Mouse (Mus musculus): ENCODE measurements around the gene Tmem50a. TPM values are rescaled to one million over a fixed set of nuclear protein-coding genes. Genes with fewer than 3 reads are reported as not detected.

Tmem50a gene
- polyA plus RNA-seq, 1 experiment from 2014 or later = 193 TPM

GRCm38 (mm10) chr4:134851876-134852275, 62.9 kb downstream of the Tmem50a start:
- DNase-seq (ENCODE audit: low spot score) (no peak), ATAC-seq (ENCODE audit: low FRiP score, low TSS enrichment) (no peak)
- Histone ChIP-seq H3K4me2 (replicated peaks; ENCODE audit: low read depth) (peak overlapping the region; percentile 95), H3K27ac (replicated peaks) (no peak overlapping the region; the same call in 1 of the 2 replicates), H3K9me3 (ENCODE audit: control insufficient read depth, low read length) (no peaks in the 10 kb centered on the region), H3K9ac (ENCODE audit: low read length) (peak overlapping the region; percentile 91; the same call in 1 of the 2 replicates), H3K36me3 (ENCODE audit: control insufficient read depth, insufficient read depth, low read length) (no peaks in the 10 kb centered on the region), H3K4me3 (ENCODE audit: low read depth, low read length) (peak overlapping the region; percentile 96), H3K4me1 (replicated peaks; ENCODE audit: control insufficient read depth, insufficient read depth) (no peaks in the 10 kb centered on the region), H3K27me3 (ENCODE audit: control insufficient read depth, insufficient read depth, low read length) (no peaks in the 10 kb centered on the region)
- TF ChIP-seq EP300 (optimal IDR thresholded peaks at IDR 0.05) (no peak), CTCF (IDR thresholded peaks at IDR 0.05; ENCODE audit: low read depth) (no peak)
- 14% methylated on average over 14 of the region's 14 CpGs for WGBS

- H3K36me3 ChIP-seq (ENCODE audit: control insufficient read depth, insufficient read depth, low read length) = no peaks in the 10 kb centered on the region
- no peak overlapping the region for H3K9ac ChIP-seq (ENCODE audit: low read length)
- no peaks in the 10 kb centered on the region for H3K27me3 ChIP-seq (ENCODE audit: control insufficient read depth, insufficient read depth, low read length)
- no peaks in the 10 kb centered on the region for H3K9me3 ChIP-seq (ENCODE audit: control insufficient read depth, low read length)
- H3K27ac ChIP-seq (replicated peaks) = no peak overlapping the region
- no peak for TF ChIP-seq CTCF (IDR thresholded peaks at IDR 0.05; ENCODE audit: low read depth)
- TF ChIP-seq EP300 (optimal IDR thresholded peaks at IDR 0.05) = no peak
- H3K4me1 ChIP-seq (replicated peaks; ENCODE audit: control insufficient read depth, insufficient read depth) = no peaks in the 10 kb centered on the region
- DNase-seq (ENCODE audit: low spot score) = no peak
- no peak overlapping the region for H3K4me3 ChIP-seq (ENCODE audit: low read depth, low read length)
- H3K4me2 ChIP-seq (replicated peaks; ENCODE audit: low read depth) = peak overlapping the region; percentile 95; the same call in 1 of the 2 replicates
- no peak for ATAC-seq (ENCODE audit: low FRiP score, low TSS enrichment)
- 63% methylated on average over 2 of the region's 2 CpGs for WGBS
These were observed 63.6 kb downstream of the Tmem50a start for GRCm38 (mm10) chr4:134851236-134851635.

- 63% methylated on average over 4 of the region's 4 CpGs for WGBS
- Histone ChIP-seq H3K9ac (ENCODE audit: low read length) (no peak overlapping the region), H3K9me3 (ENCODE audit: control insufficient read depth, low read length) (no peaks in the 10 kb centered on the region), H3K36me3 (ENCODE audit: control insufficient read depth, insufficient read depth, low read length) (no peaks in the 10 kb centered on the region), H3K27me3 (ENCODE audit: control insufficient read depth, insufficient read depth, low read length) (no peaks in the 10 kb centered on the region), H3K27ac (replicated peaks) (no peak overlapping the region), H3K4me2 (replicated peaks; ENCODE audit: low read depth) (no peak overlapping the region), H3K4me1 (replicated peaks; ENCODE audit: control insufficient read depth, insufficient read depth) (no peaks in the 10 kb centered on the region), H3K4me3 (ENCODE audit: low read depth, low read length) (no peak overlapping the region)
- DNase-seq (ENCODE audit: low spot score) (no peak), ATAC-seq (ENCODE audit: low FRiP score, low TSS enrichment) (no peak)
- no peak for TF ChIP-seq EP300 (optimal IDR thresholded peaks at IDR 0.05)
- no peak for TF ChIP-seq CTCF (IDR thresholded peaks at IDR 0.05; ENCODE audit: low read depth)
These were observed 64.3 kb downstream of the Tmem50a start for GRCm38 (mm10) chr4:134850551-134850950.

Other genes with a start within 250 kb of the Tmem50a start
- gene Man1c1, start 210.7 kb downstream of the Tmem50a start, polyA plus RNA-seq (2015; fragmentation: Nextera tagmentation; extraction: Ambion mirVana) = 1.5 TPM in 2 replicates
- 18.8 and 19.5 TPM in 2 replicates for gene Ldlrap1, start 147.0 kb downstream of the Tmem50a start, polyA plus RNA-seq (2015; fragmentation: Nextera tagmentation; extraction: Ambion mirVana)
- 20.8 and 24.1 TPM in 2 replicates for gene Maco1, start 61.7 kb downstream of the Tmem50a start, polyA plus RNA-seq (2015; fragmentation: Nextera tagmentation; extraction: Ambion mirVana)
- gene Rhd, start 50.5 kb downstream of the Tmem50a start, polyA plus RNA-seq (2015; fragmentation: Nextera tagmentation; extraction: Ambion mirVana) = 0.47 TPM in 2 replicates
- gene Rsrp1, start 8.6 kb upstream of the Tmem50a start, polyA plus RNA-seq (2015; fragmentation: Nextera tagmentation; extraction: Ambion mirVana) = 278 and 283 TPM in 2 replicates
- gene Syf2, start 15.9 kb upstream of the Tmem50a start, polyA plus RNA-seq (2015; fragmentation: Nextera tagmentation; extraction: Ambion mirVana) = 74.1 and 77.9 TPM in 2 replicates
- 0.13 and 0.25 TPM in 2 replicates for gene Runx3, start 205.6 kb upstream of the Tmem50a start, polyA plus RNA-seq (2015; fragmentation: Nextera tagmentation; extraction: Ambion mirVana)

Data from stomach, postnatal 0 days (tissue).